Mouse (Mus musculus) granulocyte monocyte progenitor cell, adult 5-6 weeks (primary cell): ENCODE data around the gene Tjp3. TPM values are rescaled to one million over a fixed set of nuclear protein-coding genes. Genes with fewer than 3 reads are reported as not detected.

Experiments used
- ATAC-seq: replicated peaks from 2 replicates; pipeline ENCODE4 v1.8.0; 2016; ENCODE audit warnings: mild to moderate bottlenecking, moderate TSS enrichment, inconsistent platforms; ENCODE audit not compliant: poor library complexity, severe bottlenecking
- total RNA-seq, 2 experiments: library from RNA; stranded (forward) in 1 of 2; stranded (reverse) in 1 of 2; fragments of 200-712, 200-1000 nt in 1 of 2; fragments of >200 nt in 1 of 2; fragmentation: Nextera tagmentation in 1 of 2; gene quantifications; 2 replicates each; pipeline ENCODE4 v1.2.3; 2014 to 2017

Tjp3 gene
- total RNA-seq, 2 experiments from 2014 or later = 6.2 to 8.4 TPM

DNA sequence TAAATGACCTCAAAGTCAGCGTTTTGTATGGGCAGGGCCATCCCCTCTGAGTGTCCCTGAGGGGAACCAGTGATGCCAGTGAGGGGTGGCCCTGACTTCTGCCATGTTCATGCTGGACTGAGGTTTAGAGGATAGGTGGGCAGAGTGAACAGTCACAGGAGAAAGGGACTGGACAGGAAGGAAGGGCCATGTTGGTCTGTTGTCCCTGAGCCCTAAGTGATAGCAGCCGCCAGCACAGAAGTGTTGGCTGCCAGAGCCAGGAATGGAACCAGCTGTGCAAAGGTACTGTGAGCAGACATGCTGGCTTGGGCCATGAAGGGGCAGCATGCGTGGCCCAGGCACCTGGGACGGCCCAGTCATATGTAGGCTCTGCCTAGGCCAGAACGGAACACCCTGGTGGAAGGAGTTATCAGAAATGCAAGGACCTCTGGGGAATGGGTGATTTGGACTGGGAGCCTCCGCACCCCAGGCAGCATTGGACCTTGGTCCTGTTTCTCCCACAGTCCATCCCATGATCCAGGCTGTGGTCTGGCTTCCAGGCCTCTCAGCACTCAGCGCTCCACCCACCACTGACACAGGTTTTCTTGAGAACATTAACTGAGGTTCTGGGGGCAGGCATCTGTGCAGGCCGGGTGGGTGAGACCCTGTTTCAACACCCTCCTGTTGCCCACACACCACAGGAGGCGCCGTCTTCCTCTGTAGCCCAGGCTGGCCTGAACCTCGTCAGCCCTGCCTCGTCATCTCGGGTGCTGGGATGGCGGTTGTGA lies 8.4 kb upstream of the Tjp3 start:
- 0 out of 2 replicates have a peak, but pooled peaks have one; percentile 7 for ATAC-seq

DNA sequence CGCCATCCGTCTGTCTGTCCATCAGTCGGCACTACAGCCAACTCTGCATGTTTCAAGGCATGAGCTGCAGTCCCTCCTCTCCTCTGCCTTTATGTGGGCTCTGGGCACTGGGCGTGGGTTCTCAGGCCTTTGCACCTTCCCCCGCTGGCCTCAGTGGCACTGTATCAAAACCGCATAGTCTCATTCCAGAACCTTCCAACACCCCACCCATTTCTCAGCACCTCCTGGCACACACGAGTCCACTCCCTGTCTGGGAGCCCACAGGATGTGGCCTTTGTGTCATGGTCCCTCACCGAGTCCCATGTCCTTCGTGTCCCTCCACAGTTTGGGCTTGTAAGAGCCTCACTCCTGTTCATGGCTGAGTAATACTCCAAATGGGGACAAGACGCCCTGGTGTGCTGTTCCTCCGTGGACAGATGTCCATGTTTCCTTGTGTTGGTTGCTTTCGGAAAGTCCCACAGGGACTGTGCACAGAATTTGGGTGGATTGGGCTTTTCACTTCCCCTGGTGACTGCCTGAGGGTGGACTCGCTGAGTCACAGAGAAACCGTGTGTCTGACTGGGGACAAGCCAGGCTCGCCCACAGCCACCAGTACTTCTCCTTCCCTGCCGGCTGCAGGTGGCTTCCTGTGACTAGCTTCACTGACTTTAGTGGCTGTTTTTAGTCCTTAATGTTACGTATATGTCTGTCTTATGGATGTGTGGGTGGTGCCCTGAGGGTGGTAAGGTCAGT lies 7.2 kb upstream of the Tjp3 start:
- peak; percentile 61 for ATAC-seq

DNA sequence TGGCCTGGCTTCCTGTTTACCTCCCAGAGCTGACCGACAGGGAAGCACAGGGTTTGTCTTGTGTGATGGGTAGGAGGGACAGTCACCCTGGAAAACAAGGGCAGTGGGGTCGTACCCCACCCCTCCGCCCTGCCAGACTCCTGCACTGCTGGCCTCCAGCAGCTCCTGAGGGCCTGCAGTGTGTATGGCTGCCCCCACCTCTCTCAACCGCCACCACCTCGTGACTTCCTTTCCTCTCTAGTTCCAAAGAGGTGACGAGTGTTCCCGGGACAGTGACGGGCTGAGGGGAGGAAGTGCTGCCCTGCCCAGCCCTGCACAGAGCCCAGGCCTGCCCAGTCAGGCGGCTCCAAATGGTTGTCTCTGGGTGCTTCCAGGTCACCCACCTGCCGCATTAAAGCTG lies 6.5 kb upstream of the Tjp3 start:
- ATAC-seq = peak; percentile 54

DNA sequence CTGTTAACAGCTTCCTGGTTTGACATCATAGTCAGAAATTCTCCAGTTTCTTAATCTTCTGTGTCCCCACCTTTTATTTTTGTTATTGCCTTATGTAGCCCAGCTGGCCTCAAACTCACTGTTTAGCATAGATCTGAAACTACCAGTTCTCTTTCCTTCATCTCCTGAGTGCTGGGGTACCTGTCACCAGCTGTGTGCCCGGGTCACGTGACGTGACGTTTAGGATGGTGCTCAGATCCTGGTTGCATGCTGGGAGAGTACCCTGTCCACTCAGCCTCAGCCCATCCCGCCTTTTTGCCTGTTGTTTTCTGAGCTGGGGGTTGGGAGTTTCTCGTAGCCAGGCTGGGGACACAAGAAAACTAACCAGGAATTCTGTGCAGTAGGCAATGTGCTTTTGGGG lies 5.9 kb upstream of the Tjp3 start:
- no peak for ATAC-seq

DNA sequence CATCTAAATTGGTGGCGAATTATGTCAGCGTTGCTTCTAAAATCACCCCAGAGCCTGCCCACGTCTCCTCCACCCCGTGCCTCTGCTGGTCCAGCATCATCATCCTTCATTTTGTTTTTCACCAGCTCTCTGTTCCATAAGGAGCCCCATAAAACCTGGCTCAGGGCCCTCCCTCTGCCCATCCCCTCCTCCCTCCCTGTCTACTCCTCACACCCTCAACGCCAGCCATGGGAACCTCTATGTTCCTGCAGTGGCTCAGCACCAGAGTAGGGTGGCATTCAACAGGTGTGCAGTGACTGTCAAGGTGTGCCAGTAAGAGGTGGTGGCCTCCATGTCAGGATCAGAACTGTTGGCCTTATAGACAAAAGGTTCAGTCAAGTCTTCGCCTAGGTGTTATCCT lies 3.8 kb upstream of the Tjp3 start:
- no peak for ATAC-seq

DNA sequence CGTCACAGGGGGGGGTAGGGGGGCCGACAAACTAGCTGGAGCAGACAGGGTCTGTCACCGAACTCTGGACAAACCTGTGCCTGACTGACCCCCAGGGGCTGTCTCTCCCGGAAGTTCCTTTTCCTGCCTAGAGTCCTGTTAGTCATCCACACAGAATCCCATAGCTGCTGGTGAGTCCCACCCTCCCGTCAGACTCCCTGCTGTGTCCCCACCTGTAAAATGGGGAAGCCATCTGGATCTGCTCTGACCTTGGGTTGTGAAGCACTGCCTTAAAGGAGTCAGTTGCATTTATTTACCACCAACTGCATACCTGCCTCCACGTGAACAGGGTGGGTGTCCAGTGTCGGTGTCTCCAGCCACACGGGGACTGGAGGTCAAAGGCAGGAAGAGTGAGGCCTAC lies 3.1 kb upstream of the Tjp3 start:
- no peak for ATAC-seq

DNA sequence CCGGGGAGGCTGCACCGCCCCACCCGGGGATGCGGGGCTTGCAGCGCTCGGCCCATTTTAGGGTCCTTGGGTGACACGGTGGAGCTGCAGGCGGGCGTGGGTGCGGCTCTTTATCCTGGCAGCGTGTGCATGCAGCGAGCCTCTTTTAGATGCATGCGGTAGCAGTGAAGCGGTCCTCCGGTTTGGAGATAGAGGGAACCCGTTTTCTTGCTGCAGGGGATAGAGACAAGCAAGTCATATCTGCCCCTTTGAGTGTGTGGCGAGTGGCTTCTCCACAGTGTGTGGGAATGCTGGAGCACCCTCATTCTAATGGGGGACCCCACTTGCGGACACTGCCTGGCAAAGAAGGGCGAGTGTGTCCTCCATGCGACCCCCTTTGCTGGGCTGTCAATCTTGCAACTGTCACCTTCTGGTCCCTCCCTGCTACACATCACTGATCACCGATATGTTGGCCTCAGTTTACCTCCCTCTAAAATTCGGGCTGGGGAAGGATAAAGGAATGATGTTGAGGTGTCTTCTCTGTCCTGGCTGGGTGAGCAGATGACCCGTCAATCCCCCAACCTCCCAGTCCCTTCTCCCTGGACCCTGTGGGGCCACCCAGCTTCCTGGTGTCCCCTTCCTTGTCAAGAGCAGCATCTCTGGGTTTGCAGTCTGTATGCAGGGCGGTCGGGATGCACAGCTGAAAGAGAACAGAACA lies 2.1 kb upstream of the Tjp3 start:
- ATAC-seq = no peak

DNA sequence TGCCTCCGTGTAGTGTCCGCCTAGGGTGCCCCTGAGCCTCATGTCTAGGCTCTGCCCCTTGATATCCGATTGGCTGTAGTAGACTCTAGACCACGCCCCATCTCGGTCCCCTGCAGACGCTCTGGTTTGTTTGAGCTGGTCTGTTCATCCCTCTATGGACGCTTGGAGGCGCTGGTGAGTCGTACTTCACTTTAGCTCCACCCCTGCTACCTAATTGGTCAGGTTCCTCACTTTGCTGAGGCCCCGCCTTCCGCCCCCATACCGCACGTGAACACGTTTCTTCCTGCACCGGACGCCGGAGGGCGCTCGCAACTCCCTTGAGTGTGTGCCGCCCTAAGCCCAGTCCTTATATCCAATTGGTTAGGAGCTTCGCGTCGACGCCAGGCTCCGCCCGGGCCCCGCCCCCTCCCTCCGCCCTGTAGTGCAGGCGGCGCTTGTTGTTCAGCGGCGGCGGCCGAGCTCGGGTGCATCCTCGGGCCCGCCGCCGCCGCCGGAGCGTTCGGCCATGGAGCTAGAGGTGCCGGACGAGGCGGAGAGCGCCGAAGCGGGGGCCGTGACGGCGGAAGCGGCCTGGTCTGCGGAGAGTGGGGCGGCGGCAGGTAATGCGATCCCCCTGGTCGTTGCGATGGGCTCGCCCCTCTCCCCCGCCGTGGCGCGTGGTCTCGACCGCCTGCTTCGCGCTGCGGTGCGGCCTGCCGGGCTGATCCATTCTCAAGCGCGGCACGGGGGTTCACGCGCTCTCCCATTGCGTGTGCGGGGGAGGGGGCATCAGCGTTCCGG lies 1.4 kb upstream of the Tjp3 start, which contains the start of gene Pip5k1c:
TSS of gene Pip5k1c (plus strand) at position 410 of the 780 bp plus-strand sequence.
- peak; percentile 75 for ATAC-seq

DNA sequence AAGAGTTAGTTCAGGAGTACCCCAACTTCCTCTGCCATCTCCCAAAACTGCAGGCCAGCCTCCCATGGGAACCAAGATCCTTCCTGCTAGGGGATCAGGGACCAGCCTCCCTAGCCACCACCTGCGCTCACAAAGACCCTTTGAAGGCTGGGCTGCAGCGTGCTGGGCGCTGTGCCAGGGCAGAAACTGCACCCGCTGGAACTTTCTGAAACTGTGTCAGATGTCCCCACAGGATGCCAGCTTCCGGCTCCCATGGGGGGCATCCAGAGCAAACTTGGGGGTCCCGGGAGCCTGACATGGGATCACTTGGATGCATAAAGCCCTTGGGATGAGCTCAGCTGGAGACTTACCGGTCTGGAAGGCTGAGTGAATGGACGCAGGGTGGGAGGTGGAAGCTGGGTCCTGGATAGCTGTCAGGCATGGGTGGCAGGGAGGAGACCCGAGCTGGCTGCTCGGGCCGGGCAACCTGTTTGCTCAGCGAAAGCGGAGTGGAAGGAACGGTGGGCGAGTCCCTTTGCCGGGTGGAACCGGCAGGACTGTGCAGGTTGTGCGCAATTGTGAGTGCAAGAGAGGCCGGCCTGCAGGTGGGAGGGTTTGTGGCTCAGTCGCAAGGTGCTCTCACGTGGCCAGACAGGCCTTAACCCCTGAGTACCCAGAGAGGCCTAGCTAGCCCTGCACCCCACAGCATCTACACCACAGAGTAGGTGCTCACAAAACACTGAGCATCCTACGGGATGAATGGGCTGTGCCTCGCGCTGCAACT lies 502 bp downstream of the Tjp3 start:
- no peak for ATAC-seq

DNA sequence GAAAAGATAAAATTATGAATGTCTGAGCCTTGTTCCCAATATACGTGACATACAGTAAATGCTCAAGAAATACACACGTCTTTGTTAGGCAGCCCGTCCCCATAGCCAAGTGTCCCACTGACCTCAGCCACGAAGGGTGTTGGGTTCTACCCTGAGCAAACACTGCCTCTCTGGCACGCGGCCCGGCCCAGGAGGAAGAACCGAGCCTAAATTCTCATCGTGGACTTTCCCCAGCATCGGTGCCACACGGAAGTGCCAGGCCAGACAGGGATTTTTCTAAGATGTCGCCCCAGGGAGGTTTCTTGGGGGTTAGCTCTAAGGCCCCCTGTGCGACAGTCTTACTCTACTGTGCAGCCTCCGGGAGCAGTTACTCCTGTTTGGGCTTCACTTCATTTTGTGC lies 1.6 kb downstream of the Tjp3 start:
- no peak for ATAC-seq

DNA sequence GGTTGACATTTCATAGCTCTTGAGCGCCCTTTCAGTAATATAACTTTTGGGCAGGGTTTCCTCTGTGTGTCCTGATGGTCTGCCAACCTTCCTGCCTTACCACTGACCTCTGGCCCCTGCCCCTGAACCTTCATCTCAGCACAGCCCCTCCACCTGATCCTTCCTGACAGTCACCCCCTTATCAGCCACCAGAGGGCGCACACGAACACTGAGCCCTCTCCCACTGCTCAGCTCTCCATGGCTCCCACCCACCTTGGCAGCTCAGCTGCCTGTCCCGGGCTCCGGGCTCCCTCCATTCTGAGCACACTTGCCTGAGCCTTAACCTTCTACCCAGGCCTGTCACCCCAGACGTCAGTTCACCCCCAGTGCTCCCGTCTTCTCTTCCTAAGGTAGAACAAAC lies 2.1 kb downstream of the Tjp3 start:
- ATAC-seq = no peak

DNA sequence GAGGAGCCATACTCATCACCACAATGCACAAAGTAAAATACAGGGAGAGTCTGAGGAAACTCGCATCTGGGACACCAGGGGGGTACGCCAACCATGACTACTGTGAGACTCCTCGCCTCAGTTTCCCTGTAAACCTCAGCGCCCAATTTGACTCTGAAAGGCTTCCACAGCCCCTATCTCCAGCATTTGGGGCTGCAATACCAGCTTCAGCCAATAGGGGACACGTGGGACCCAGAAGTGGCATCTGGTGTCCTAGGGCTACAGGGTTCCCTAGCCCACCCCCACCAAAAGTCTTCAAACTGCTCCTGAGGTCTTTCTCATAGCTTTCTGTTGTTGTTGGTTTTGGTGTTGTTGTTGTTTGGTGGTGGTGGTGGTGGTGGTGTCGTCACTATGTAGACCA lies 2.8 kb downstream of the Tjp3 start:
- no peak for ATAC-seq

DNA sequence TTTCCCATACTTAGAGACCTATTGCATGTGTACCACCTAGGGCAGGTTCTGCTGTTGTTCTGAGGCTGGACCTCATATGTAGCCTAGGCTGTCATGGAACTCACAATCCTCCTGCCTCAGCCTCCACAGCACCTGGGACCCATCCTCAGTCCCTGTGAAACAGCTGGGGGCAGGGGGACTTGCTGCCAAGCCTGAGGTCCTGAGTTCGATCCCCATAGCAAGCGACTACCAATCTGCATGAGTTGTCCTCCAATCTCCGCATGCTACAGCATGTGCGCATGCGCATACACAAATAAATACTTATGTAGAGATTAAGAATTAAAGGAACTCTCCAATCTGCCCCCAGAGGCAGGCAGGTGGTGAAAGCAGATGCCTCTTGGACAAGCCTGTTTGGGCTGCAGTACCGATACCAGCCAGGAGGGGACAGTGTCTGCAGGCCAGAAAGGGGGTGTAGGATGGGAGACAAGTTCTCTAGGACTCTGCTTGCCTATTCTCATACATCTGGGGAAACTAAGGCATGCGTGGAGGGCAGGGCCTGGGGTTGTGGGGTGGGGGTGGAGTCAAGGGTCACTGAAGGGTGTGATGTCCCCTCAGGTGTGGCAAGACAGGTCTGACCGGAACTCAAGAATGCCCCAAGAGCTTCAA lies 3.7 kb downstream of the Tjp3 start:
- no peak for ATAC-seq

DNA sequence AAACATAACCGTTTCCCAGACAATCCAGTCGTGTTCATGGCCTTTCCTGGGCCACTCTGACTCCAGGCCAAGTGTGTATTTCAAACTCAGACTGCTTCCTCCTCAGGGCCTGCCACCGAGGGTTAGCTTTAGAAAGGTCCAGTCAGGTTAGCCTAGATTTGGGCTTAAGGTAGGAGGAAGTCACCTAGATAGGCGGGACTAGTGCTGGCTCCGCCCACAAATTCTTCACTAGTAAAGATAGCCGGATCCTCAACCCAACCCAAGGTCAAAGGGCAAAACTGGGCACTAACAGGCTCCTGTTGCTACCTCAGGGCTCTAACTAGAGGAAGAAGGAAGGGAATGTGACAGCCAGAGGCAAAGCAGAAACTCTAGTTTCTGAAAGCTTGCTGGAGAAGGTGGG lies 4.8 kb downstream of the Tjp3 start:
- ATAC-seq = no peak

DNA sequence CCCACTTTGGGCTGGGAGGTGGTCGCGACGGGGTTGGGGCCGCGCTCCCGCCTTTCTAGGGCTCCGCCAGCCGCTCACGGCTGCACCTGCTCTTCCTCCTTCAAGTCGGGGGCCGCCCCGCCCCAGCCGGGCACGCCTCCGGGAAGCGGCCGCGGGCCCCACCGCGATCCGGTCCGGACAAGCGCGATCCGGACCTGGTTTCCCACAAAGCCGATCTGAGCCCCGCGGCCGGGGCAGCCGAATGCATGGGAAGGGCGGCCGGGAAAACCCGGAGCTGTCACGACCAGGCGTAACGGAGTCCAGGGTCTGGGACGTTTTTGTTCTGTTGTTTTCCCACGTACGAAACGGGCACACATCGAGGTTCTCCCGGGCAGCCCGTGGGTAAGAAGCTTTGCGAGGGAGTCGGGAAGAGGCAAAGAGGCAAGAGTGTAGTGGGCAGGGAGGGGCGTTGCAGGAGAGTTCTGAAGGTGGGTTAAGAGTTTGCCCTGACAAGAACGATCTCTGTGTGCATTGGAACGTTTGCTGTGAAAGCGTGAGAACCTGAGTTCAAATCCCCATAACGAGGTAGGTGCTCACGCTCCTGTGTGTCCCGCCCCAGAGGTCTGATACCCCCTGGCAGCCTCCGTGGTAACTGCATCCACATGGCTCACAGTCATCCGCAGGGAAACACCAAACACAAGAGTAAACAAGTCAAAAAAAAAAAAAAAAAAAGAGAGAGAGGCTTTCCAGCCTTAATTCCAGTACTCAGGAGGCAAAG lies 5.5 kb downstream of the Tjp3 start:
- peak; percentile 88 for ATAC-seq

DNA sequence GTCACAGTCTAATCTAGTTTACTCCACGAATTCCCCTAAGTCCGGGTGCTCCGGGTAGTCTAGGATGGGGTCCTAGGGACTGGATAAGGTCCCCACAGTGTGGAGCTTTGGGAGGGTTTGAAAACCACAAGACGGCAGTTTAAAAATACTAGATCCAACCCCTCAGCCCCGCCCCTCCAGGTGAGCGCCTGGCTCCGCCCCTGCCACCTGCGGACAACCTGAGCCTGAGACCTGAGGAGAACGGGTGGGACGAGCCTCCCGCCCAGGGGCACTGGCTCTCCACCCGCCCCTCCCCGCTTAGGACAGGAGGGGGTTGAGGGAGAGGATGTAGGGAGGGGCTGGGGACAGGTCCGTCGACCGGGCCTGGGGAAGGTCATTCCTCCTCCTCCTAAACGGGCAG lies 6.7 kb downstream of the Tjp3 start:
- ATAC-seq = no peak

DNA sequence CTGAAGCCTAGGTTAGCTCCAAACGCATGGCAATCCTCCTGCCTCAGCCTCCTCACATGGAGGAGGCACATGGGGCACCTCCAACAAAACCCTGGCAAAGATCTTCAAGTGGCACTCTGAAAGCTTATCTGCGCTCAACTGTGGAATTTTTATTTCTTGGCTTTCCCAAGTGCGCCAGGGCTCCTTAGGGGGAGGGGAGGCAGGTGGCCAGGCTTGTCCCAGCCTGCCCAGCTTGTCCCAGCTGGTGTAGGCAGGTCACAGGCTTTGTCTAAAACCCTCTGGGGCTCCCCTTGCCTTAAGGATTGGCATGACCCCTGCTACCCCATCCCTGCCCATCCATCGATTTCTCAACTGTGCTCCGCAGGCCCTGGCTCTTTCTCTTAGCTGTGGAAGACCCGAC lies 7.2 kb downstream of the Tjp3 start:
- ATAC-seq = no peak

DNA sequence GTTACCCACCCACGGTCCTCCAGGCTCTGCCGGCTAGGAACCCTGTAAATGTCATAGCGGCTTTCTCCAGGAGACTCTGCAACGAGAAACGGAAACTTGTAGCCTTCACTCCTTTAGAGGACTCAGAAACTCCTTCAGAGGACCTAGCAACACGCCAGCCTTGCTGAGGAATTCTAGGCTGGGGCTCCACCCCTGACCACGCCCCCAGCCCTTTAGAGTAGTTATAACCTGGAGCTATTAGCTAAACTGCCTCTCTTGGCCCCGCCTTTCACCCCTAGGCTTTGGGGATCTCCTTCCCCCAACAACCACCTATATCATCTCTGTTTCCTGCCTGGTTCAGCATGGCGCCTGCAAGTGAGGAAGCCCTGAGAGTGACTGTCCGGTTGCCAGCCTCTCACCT lies 11.9 kb downstream of the Tjp3 start:
- ATAC-seq = no peak

DNA sequence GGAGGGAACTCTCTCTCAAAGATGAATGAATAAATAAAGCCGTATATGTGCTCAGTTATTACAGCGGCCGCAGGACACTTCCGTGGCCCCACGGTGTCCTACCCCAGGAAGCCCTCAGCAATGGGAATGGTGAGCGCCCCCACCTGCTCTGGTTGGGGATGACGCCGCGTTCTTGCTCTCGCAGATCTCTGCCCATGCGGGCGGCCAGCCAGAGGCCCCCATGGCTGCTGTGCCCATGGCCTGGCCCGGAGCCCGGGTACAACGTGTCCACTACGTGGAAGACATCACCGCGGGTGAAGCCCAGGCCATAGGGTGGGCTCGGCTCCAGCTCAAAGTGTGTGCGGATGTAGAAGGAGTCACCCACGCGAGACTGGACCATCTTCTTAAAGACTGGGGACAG lies 13.7 kb downstream of the Tjp3 start:
- no peak for ATAC-seq
